Mouse (Mus musculus): Measurements from ENCODE around the gene Cic.

Cic gene

DNA sequence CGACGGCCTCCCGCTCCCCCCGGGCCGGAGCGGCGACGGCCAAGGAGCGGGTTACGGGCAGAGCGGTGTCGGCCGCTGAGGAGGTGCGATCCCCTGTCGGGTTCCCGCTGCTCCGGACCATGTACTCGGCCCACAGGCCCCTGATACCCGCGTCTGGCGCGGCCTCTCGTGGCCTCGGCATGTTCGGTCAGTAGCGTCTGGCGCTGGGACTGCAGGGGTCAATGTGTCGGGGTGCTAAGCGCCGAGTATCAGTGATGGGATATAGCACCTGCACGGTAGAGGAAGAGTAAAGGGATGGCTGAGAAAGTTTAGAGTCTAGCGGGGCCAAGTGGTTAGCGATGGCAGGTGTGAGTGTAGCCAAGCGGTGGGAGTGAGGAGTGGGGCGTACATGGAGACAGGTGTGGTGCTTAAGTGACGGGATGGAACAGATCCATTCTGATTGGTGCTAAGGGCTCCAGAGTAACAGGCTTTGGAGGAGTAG is 15.3 kb downstream of the Cic start:
- DNase-seq (ENCODE audit: low read depth, low spot score), result no peak

DNA sequence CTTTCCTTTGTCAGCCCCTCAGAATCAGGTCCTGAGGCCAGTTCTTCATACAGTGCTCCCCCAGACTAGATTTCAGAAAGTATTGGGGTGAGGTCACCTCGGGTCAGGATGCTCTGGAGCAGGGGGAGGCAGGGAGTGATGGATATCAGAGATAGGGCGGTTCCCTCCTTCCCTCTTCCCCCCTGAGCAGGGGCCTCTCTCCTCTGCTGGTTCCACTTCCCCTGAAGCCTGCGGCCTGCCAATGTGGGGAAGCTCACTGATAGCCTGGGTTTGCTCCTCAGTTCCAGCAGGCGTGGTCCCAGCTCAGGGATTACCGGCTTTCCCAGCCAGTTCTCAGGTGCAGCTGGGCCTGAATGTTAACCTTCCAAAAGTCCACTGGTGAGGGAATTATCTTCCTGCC is 16.1 kb downstream of the Cic start:
- no peak for DNase-seq (ENCODE audit: low read depth, low spot score)

DNA sequence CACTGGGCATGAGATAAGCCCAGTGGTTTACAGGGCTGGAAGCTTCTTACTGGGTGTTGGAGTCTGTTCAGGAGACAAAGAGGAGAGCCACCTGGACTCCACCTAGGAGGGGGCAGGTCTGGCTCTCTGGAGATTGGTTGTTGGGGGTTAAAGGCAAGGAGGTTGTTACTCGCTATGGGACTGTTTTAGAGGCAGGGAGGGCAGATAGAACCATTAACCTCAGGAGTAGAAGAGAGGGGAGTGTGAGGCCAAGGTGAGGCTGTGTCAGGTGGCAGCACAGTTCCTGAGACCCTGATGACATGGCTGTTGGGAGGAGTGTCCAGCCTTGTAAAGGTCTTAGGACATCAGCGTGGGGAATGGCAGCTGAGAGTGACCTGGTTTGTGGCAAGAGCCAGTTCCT is 16.7 kb downstream of the Cic start:
- DNase-seq (ENCODE audit: low read depth, low spot score), result no peak

- DNase-seq (ENCODE audit: low read depth, low spot score), result no peak
Measured at GRCm38 (mm10) chr7:25284766-25285165, 17.3 kb downstream of the Cic start.

DNA sequence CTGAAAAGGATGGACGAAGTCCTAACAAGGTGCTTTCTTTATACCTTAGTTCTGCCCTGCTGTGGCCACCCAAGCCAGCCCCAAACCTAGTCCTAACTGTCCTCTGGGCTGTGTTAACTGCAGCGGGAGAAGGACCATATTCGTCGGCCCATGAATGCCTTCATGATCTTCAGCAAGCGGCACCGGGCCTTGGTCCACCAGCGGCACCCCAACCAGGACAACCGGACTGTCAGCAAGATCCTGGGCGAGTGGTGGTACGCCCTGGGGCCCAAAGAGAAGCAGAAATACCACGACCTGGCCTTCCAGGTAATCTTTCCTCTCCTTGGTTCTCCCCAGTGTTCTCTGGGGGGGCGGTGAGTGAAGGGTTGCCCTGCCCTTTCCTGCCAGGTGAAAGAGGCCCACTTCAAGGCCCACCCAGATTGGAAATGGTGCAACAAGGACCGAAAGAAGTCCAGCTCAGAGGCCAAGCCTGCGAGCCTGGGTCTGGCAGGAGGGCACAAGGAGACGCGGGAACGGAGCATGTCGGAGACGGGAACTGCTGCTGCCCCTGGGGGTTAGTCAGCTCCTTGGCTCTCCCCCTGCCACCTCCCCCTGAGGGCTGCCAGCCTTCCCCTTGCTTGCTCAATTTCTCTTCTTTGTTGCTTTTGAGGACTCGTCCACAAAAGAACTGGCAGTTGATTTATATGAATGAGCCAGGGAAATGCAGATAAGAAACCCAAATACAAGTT is 18.2 kb downstream of the Cic start:
- no peak for DNase-seq (ENCODE audit: low read depth, low spot score)

- DNase-seq (ENCODE audit: low read depth, low spot score), result no peak
Measured at GRCm38 (mm10) chr7:25286989-25287388, 19.5 kb downstream of the Cic start.

- no peak for DNase-seq (ENCODE audit: low read depth, low spot score)
Measured at GRCm38 (mm10) chr7:25288011-25288410, 20.5 kb downstream of the Cic start.

- DNase-seq (ENCODE audit: low read depth, low spot score), result no peak
Measured at GRCm38 (mm10) chr7:25288721-25289120, 21.2 kb downstream of the Cic start.

DNA sequence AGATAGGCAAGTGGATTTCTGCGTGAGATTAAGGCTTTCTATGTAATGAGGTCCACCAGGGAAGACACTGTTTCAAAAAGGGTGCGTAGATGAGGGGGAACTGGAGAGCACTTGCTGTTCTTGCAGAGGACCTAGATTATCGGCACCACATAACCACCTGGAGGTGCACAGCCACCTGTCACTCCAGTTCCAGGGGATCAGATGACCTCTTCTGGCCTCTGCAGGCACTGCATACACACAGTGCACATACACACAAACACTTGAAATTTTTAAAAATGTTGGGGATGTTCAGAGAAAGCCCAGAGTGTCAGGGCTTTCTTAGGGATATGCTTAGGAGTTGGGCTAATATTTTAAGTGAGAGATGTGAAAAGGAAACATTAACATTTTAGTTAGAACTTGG is 22.4 kb downstream of the Cic start:
- DNase-seq (ENCODE audit: low read depth, low spot score), result no peak

GRCm38 (mm10) chr7:25290463-25290862 is 23.0 kb downstream of the Cic start:
- DNase-seq (ENCODE audit: low read depth, low spot score), result no peak

DNA sequence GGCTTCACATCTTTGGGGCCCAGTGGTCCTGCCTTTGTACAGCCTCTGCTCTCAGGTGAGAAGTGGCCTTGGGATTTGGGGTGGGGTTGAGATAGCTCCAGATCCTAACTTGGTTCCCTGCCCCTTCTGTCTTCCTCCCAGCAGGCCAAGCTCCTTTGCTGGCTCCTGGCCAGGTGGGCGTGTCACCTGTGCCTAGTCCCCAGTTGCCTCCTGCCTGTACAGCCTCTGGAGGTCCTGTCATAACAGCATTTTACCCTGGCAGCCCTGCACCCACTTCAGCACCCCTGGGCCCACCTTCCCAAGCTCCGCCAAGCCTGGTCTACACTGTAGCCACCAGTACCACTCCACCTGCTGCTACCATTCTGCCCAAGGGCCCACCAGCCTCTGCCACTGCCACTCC is 23.4 kb downstream of the Cic start:
- no peak for DNase-seq (ENCODE audit: low read depth, low spot score)

GRCm38 (mm10) chr7:25292107-25292506 is 24.6 kb downstream of the Cic start:
- no peak for DNase-seq (ENCODE audit: low read depth, low spot score)

DNA sequence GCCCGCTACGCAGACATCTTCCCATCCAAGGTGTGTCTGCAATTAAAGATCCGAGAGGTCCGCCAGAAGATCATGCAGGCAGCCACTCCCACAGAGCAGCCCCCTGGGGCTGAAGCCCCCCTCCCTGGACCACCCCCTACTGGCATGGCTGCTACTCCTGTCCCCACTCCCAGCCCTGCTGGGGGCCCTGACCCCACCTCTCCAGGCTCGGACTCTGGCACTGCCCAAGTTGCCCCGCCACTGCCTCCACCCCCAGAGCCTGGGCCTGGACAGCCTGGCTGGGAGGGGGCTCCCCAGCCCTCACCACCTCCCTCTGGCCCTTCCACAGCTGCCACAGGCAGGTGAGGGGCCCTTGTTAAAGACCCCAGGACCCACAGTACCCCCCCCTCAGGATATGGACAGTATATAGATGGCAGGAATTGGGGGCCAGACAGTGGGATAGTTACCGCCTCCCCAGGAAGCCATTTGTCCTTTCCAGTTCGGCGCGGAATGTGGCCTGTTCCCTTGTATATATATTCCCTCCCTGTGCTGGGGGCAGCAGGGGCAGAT is 25.8 kb downstream of the Cic start:
- DNase-seq (ENCODE audit: low read depth, low spot score), result no peak

- DNase-seq (ENCODE audit: low read depth, low spot score), result no peak
Measured at GRCm38 (mm10) chr7:25294495-25294894, 27.0 kb downstream of the Cic start.

DNA sequence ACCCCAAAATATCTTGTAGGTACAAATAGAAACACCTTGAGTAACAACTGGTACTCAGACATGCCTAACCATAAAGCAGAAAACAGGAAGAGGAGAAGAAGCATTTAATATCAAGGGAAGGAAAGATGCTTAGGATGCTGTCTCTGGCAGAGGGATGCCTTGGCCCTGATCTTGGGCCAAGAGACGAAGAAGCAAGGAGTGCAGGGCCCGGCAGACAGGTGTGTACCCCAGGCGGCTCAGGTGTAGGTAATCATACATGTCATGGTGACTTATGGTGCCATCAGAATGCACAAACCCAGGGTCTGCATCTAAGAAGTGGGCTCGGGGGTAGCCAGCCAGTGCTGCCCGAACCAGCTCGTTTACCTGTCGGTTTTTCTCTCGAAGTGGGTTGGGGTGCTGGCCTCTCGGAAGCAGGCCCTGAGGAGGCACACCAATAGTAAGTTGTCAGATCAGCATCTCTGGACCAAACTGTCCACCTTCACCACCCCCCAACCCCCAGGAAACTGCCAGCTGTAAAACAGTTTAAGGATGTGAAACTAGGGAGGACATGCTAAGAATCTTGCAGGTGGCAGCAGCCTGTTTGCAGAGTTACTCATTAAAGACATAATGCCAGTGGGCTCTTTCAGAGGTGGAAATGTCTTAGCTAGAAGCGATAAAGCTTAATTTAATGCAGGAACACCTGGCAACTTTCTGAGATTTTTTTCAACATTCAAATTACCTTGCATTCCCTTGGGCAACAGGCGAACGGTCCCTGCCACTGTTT is 27.6 kb downstream of the Cic start:
- no peak for DNase-seq (ENCODE audit: low read depth, low spot score)

DNA sequence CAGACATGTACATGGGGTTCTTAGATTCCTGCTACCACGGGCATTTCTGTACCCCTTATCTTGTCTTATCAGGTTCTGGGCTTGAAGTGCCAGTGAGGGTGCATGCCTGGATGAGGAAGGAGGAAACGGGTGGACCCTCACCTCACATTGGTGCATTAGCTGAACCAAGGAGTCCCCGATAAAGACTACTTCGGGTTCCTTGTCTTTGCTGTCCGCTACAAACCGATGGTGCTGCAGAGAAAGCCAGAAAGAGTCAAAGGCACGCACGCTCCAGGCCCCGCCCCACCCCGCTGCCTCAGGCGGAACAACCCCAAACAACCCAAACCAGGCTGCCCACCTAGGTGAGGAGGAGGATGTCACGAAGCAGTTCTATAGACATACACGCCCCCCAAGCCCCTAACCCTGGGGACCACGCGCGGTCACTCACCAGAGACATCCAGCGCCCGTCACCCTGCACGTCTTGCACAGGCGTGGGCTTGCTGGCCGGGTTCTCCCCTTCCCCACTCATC is 29.5 kb downstream of the Cic start:
- no peak for DNase-seq (ENCODE audit: low read depth, low spot score)

GRCm38 (mm10) chr7:25297454-25298325 is 30.2 kb downstream of the Cic start, which contains the start of gene Pafah1b3:
Gene Pafah1b3, minus strand, starts transcription at chr7:25297986.
- peak; percentile 87 for DNase-seq (ENCODE audit: low read depth, low spot score)

GRCm38 (mm10) chr7:25301063-25301462 is 33.6 kb downstream of the Cic start, which contains the start of gene Prr19:
Gene Prr19, plus strand, starts transcription at chr7:25301411.
- no peak for DNase-seq (ENCODE audit: low read depth, low spot score)

- no peak for DNase-seq (ENCODE audit: low read depth, low spot score)
Measured at GRCm38 (mm10) chr7:25303003-25303684, 35.6 kb downstream of the Cic start.

GRCm38 (mm10) chr7:25303685-25304006 is 36.1 kb downstream of the Cic start:
- DNase-seq (ENCODE audit: low read depth, low spot score), result no peak

- no peak for DNase-seq (ENCODE audit: low read depth, low spot score)
Measured at GRCm38 (mm10) chr7:25305481-25305880, 38.0 kb downstream of the Cic start.

All from embryo, embryonic 11.5 days (tissue).